ENCODE assay signal across 13 mouse cellular contexts in genomic region chr4:151535916-151536450, GRCm38 (mm10).
A peak's percentile ranks its signal among the peaks of the same experiment; 100 is the strongest.
DNase-seq lines count a peak whose midpoint lies in the region; ATAC-seq and TF ChIP-seq lines count a peak whose summit lies in the region.
"Had no signal": no experiment of that assay in that cellular context is flagged by ENCODE, and none has a peak within 500 bp of the region (broad histone marks: within the 10 kb centered on the region; RNA-seq: fewer than 3 reads in every experiment).

No protein-coding gene starts in this region.

- peak; percentile 89 for DNase-seq in liver, adult 2 months (ENCODE audit: extremely low read depth, low read depth, low spot score)
- no peak for DNase-seq in liver, postnatal 0 days
- peak; percentile 40 for DNase-seq in embryo, embryonic 11 days
- DNase-seq in forelimb bud, embryonic 11.5 days (ENCODE audit: low read depth, low spot score): peak; percentile 31
- DNase-seq in midbrain, postnatal 0 days (ENCODE audit: low spot score): peak; percentile 42
- no peak for DNase-seq in B cell, adult 2 months
- DNase-seq: adrenal gland, postnatal 10 days; heart, postnatal 14 days; thymus, postnatal 36 days had no signal

- H3K4me2 ChIP-seq in liver, postnatal 0 days (ENCODE audit: low read depth, low read length): no peak overlapping the region
- H3K4me2 ChIP-seq in midbrain, postnatal 0 days (ENCODE audit: low read depth, low read length, poor library complexity, severe bottlenecking): no peak overlapping the region
- H3K4me2 ChIP-seq: liver, embryonic 12.5 days had no signal

- no peak overlapping the region for H3K4me3 ChIP-seq in liver, adult 2 months (ENCODE audit: insufficient read depth, low read depth, low read length)
- H3K4me3 ChIP-seq in liver, postnatal 0 days (ENCODE audit: low read depth, low read length): no peak overlapping the region
- no peak overlapping the region for H3K4me3 ChIP-seq in midbrain, postnatal 0 days (ENCODE audit: low read depth, low read length)
- H3K4me3 ChIP-seq: liver, embryonic 12.5 days had no signal

- no peaks in the 10 kb centered on the region for H3K9me3 ChIP-seq in liver, postnatal 0 days (ENCODE audit: low read length)
- H3K9me3 ChIP-seq in midbrain, postnatal 0 days (ENCODE audit: low read length): no peaks in the 10 kb centered on the region
- H3K9me3 ChIP-seq: liver, embryonic 12.5 days had no signal

- H3K27me3 ChIP-seq in liver, adult 2 months (ENCODE audit: control insufficient read depth, insufficient read depth, low read length): no peaks in the 10 kb centered on the region
- H3K27me3 ChIP-seq in liver, postnatal 0 days (ENCODE audit: insufficient read depth, low read length): no peaks in the 10 kb centered on the region
- no peaks in the 10 kb centered on the region for H3K27me3 ChIP-seq in midbrain, postnatal 0 days (ENCODE audit: insufficient read depth, low read length)
- H3K27me3 ChIP-seq: CH12.LX; liver, embryonic 12.5 days had no signal

- no peak for TF ChIP-seq POLR2A in liver, adult 2 months (IDR thresholded peaks at IDR 0.05; ENCODE audit: extremely low read depth, insufficient read depth, low read length)

- peaks cover 5% of the 10 kb centered on the region; the same call in 1 of the 2 replicates for H3K4me1 ChIP-seq in liver, adult 2 months (ENCODE audit: control insufficient read depth, insufficient read depth, low read length)
- H3K4me1 ChIP-seq in liver, postnatal 0 days (ENCODE audit: insufficient read depth): no peaks in the 10 kb centered on the region
- H3K4me1 ChIP-seq in midbrain, postnatal 0 days (ENCODE audit: insufficient read depth, low read length): peaks cover 18% of the 10 kb centered on the region; the same call in 1 of the 2 replicates

- no peak for TF ChIP-seq CTCF in liver, adult 2 months (IDR thresholded peaks at IDR 0.05; ENCODE audit: low read depth, low read length)
- TF ChIP-seq CTCF in liver, postnatal 0 days (IDR thresholded peaks at IDR 0.05; ENCODE audit: low read depth): no peak
- no peak for TF ChIP-seq CTCF in midbrain, postnatal 0 days (IDR thresholded peaks at IDR 0.05)

- no peak overlapping the region for H3K27ac ChIP-seq in liver, adult 2 months (replicated peaks; ENCODE audit: insufficient read depth, low read depth, low read length)
- H3K27ac ChIP-seq in liver, postnatal 0 days (ENCODE audit: low read depth): no peak overlapping the region
- H3K27ac ChIP-seq in midbrain, postnatal 0 days (ENCODE audit: low read depth, low read length): peak overlapping the region; percentile 47; the same call in 1 of the 2 replicates
- H3K27ac ChIP-seq: liver, embryonic 12.5 days had no signal

- no peak overlapping the region for H3K9ac ChIP-seq in liver, adult 2 months (ENCODE audit: low read depth, low read length)
- no peak overlapping the region for H3K9ac ChIP-seq in liver, postnatal 0 days (replicated peaks)
- no peak overlapping the region for H3K9ac ChIP-seq in midbrain, postnatal 0 days (replicated peaks; ENCODE audit: low read length, poor library complexity, severe bottlenecking)
- H3K9ac ChIP-seq: liver, embryonic 12.5 days had no signal

- no peaks in the 10 kb centered on the region for H3K79me2 ChIP-seq in liver, adult 2 months (ENCODE audit: control insufficient read depth, insufficient read depth, low read length)

- no peak for ATAC-seq in liver, postnatal 0 days
- no peak for ATAC-seq in midbrain, postnatal 0 days (ENCODE audit: low FRiP score)
- no peak for ATAC-seq in monocyte, adult 5-6 weeks (replicated peaks; ENCODE audit: insufficient number of reproducible peaks, low FRiP score, low TSS enrichment, poor library complexity, severe bottlenecking)
- ATAC-seq: intestine, postnatal 0 days; liver, embryonic 12.5 days had no signal

- WGBS in liver, adult 2 months: 18% methylated on average over 9 of the region's 9 CpGs
- 50% methylated on average over 9 of the region's 9 CpGs for WGBS in liver, postnatal 0 days (ENCODE audit: insufficient replicate concordance)
- WGBS in midbrain, postnatal 0 days: 27% methylated on average over 9 of the region's 9 CpGs

- no peak for TF ChIP-seq EP300 in liver, postnatal 0 days (IDR thresholded peaks at IDR 0.05; ENCODE audit: low read depth)

- no peaks in the 10 kb centered on the region for H3K36me3 ChIP-seq in liver, adult 2 months (ENCODE audit: control insufficient read depth, insufficient read depth, low read length)
- H3K36me3 ChIP-seq in liver, postnatal 0 days (replicated peaks; ENCODE audit: insufficient read depth, low read length): no peaks in the 10 kb centered on the region
- H3K36me3 ChIP-seq in midbrain, postnatal 0 days (ENCODE audit: insufficient read depth, low read length): no peaks in the 10 kb centered on the region
- H3K36me3 ChIP-seq: liver, embryonic 12.5 days had no signal

Comparison
In these comparisons a context has a peak if more than half of its experiments do, and no peak if none do; other contexts are left out.
1. DNase-seq: peak in liver, adult 2 months (single experiment), embryo, embryonic 11 days (single experiment), forelimb bud, embryonic 11.5 days (single experiment) and midbrain, postnatal 0 days (single experiment); none in liver, postnatal 0 days (single experiment) and B cell, adult 2 months (0 of 2).